Mouse (Mus musculus): ENCODE results near the gene Olfr739.

DNA sequence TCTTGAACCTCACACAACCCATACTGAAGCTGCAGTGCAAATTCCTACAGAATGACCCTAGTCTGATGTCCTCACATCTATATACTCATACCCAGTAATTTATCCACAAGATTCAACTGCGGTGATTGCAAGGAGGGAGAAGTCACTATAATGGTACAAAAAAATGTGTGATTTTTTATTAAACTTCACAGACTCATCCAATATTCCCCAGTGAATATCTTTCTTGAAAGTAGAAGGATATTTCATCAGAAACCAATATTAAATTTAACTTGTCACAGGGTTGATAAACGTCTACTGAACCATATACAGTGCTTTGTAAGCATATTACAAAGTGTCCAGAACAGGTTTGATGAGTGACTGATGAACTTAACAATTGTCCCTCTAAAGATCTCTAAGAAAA, 54.0 kb downstream of the Olfr739 start, which contains the start of gene Olfr741:
- TF ChIP-seq CTCF (IDR thresholded peaks at IDR 0.05; ENCODE audit: low read depth) (no peak), EP300 (IDR thresholded peaks at IDR 0.05; ENCODE audit: low read depth) (no peak)

Data from heart, postnatal 0 days (tissue).